Comparison of ENCODE assay signal across 13 mouse cellular contexts in genomic region chr10:95850504-95850903, GRCm38 (mm10). TPM values are rescaled to one million over a fixed set of nuclear protein-coding genes. Genes with fewer than 3 reads are reported as not detected.
A peak's percentile ranks its signal among the peaks of the same experiment; 100 is the strongest.
DNase-seq lines count a peak whose midpoint lies in the region; ATAC-seq lines count a peak whose summit lies in the region.
"Had no signal": no experiment of that assay in that cellular context is flagged by ENCODE, and none has a peak within 500 bp of the region (broad histone marks: within the 10 kb centered on the region; RNA-seq: fewer than 3 reads in every experiment).

No protein-coding gene starts in this region.

- peak; percentile 89 for DNase-seq in heart, adult 11 months
- DNase-seq in heart, postnatal 10 days = no peak
- peak; percentile 42 for DNase-seq in layer of hippocampus, adult 11-12 months (ENCODE audit: low spot score)
- DNase-seq in layer of hippocampus, postnatal 36 days = no peak
- peak; percentile 78 for DNase-seq in A20 (ENCODE audit: low read depth, low spot score)
- no peak for DNase-seq in ovary, adult 18-20 months (ENCODE audit: low spot score)
- DNase-seq in cerebellum, postnatal 36 days = no peak
- DNase-seq: cerebellum, postnatal 25 days; gastrocnemius, postnatal 36 days; midbrain, embryonic 14.5 days; right cerebral cortex, postnatal 14 days; thymus, adult 18-20 months had no signal

- peak; percentile 67 for ATAC-seq in granulocyte monocyte progenitor cell, adult 5-6 weeks (replicated peaks; ENCODE audit: poor library complexity, severe bottlenecking)

- intact Hi-C loops in heart, postnatal 10 days (cut with DNase I) = no loop called here

RNA-seq across cellular contexts. Expression of gene Gm33543, which starts 7.8 kb away (rescaled TPM):
- total RNA-seq in heart, postnatal 10 days (2021) = 1 to 10 TPM in 1 of 2 experiments, under 1 TPM in 1; 0.64 to 1.6 TPM
- not detected for total RNA-seq in layer of hippocampus, postnatal 36 days (2021)
- not detected in 2 replicates for total RNA-seq in granulocyte monocyte progenitor cell, adult 5-6 weeks (2014; fragmentation: Nextera tagmentation)
- not detected in 2 replicates for total RNA-seq in granulocyte monocyte progenitor cell, adult 5-6 weeks (2017)

Comparison
In these comparisons a context has a peak if more than half of its experiments do, and no peak if none do; other contexts are left out.
1. DNase-seq: peak in heart, adult 11 months (single experiment), layer of hippocampus, adult 11-12 months (single experiment) and A20 (single experiment); none in heart, postnatal 10 days (0 of 2), layer of hippocampus, postnatal 36 days (0 of 2), ovary, adult 18-20 months (single experiment) and cerebellum, postnatal 36 days (0 of 2).